Mouse (Mus musculus): ENCODE measurements at regions not wholly inside any gene's neighbourhood (a gene's known extent, or its start where the extent isn't known, plus 50 kb on each side); places are given as distances from the start of the nearest gene placed in this dataset.

- DNase-seq: no peak
Measured at GRCm38 (mm10) chr15:19094061-19094810, 275.5 kb downstream of the Cdh10 start.

GRCm38 (mm10) chr15:19114951-19115350 is 296.2 kb downstream of the Cdh10 start:
- no peak for DNase-seq

DNA sequence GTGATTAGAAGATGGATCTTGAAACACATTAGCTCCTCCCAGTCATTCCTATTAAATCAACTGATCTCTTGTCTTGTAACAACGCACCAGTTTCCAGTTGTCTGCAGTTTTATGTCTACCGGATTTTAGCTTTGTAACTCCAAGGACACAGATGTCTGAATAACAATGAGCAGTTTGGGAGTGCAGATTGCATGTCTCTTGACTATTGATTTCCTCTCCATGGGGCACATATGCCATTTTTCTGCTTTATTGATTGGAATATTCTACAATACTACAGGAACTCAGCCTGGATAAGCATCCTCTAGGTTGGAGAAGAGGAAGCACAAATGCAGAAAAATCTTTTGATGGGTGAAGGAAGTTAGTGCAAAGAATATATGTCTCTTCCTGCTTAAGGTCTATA is 300.2 kb downstream of the Cdh10 start:
- DNase-seq: no peak

- no peak for DNase-seq
Measured at GRCm38 (mm10) chr15:19127454-19127853, 308.7 kb downstream of the Cdh10 start.

DNA sequence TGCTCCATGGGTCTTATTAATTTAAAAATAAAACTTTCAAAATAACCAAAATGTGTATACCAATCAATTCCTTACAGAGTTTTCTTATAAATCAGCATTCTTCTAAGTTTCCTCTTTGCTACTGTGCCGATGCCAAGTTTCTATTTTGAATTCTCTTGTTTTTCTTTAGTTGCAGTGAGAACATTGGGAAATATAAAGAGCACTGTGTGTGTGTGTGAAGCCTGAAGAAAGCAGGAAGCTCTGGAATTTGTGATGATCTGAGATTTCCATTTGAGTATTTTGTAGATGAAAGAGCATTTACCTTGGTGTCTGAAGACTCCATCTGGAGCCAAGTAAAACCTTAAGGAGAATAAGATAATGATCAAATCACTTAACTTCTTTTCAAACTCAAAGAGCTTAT is 310.6 kb downstream of the Cdh10 start:
- no peak for DNase-seq

DNA sequence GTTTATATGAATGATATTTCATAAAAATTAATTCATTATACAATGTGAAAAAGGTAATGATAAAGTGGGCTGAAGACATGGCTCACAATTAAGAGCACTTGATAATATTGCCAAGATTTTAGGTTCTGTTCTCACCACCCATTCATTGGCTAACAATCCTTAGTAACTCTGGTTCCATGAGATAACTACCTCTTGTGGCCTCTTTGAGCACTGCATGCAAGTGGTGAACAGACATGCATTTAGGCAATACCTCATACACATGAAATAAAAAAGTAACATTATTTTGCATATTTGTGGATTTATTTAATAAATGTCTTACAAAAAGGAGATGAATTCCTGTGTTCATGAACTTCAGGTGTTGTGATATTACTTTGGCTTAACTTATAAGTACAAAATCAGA is 334.9 kb downstream of the Cdh10 start:
- no peak for DNase-seq

DNA sequence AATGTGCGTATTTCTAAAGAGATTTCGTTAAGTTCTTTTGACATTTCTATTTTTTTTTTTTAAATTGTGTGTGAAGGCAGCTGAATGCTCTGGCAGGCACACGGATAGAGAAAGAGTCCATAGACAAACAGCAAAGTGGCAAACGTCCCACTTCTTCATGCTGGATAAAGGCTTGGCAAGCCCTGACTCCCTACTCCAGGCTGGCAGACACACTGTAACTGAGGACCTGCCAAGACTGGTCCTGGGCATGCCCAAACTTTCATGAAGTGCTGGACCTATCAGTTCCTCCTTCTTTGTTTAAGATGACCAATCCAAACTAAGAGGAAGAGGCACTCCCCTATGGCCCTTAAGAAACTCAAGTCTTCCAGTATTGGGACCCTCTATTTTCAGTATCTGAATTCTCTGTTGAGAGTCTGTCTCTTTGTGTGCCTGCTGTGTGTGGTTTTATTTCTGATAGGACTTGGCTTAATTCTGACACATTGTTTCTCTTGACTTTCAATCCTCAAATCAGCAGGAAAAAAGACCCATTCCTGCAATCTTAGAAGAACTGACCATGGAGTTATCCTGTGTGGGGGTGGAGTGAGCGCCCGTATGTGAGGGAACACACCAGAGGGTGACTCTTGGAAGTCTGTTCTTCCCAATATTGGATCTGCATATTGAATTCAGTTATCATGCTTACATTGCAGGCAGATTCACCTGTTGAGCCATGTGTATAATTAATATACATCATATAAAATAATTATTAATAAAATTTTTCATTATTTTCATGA is 343.6 kb downstream of the Cdh10 start:
- DNase-seq: peak; percentile 2

DNA sequence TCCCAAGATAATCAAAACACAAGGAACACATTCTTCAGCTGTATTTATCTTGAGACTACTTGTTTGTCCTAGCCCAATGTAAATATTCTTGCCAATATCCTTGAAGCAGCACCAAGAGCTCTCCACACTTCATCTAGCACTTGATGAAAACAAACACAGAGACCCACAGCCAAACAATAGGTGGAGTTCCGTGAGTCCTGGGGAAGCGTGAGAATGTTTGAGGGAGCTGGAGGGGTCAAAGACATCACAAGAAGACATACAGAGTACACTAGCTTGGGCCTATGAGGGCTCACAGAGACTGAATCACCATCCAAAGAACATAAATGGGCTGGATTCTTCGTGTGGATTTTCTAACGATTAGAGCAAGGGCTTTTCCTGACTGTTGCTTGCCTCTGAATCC is 356.7 kb downstream of the Cdh10 start:
- DNase-seq: no peak

Data from cerebellum, adult 11 months (tissue).